Mouse (Mus musculus): Measurements from ENCODE around the gene Atp5j.

Atp5j gene

DNA sequence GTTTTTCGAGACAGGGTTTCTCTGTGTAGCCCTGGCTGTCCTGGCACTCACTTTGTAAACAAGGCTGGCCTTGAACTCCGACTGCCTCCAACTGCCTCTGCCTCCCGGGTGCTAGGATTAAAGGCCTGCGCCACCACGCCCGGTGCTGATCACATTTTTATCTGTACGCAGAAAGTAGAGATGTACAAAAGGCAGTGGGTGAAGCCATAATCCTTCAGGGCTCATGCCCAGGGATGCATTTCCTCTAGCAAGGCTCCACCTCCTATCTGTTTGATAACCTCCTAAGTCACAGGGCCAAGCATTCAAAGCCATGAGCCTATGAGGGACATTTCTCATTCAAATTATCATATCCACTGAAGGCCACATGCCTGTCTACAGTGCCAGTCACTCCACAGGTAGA, 27.6 kb downstream of the Atp5j start:
- no peak for DNase-seq (ENCODE audit: low read depth)

DNA sequence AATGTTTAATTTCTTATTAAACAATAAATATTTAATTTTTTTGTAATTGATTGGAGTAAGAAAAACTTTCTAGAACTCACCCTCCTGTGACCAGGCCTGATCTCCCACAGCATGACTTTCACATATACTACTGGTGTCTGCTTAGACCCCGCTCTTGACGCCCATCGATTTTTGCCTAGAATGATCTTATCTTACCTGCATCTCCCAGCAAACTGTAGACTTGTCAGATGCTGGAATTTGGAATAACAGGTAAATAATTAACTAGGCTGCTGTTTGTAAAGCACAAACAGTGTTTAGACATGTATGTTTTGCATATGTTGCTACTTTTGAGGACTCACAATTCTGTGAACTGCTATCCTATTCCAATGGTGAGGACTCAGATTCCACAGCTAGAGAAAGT, 29.2 kb downstream of the Atp5j start:
- DNase-seq (ENCODE audit: low read depth), result no peak

GRCm38 (mm10) chr16:84804866-84805265, 30.6 kb downstream of the Atp5j start:
- no peak for DNase-seq (ENCODE audit: low read depth)

GRCm38 (mm10) chr16:84802217-84802616, 33.2 kb downstream of the Atp5j start:
- DNase-seq (ENCODE audit: low read depth), result no peak

- no peak for DNase-seq (ENCODE audit: low read depth)
Measured at GRCm38 (mm10) chr16:84800038-84800437, 35.4 kb downstream of the Atp5j start.

GRCm38 (mm10) chr16:84796678-84797077, 38.7 kb downstream of the Atp5j start:
- no peak for DNase-seq (ENCODE audit: low read depth)

DNA sequence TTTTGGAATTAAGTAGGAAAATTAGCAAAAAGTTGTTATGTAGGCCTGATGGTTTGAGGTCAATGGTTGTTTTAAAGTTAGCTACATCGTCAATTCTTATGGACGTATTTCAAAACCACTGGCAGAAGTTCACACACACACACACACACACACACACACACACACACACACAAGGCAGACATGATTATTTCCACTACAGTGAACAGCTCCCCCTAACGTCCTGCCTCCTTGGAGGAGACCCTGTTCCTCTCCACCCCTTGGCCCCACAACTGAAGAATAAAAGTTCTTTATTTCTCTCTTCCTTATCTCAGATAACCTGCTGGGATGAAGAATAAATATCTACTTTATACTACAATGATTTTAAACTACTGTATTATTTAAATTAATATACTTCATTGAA, 40.1 kb downstream of the Atp5j start:
- no peak for DNase-seq (ENCODE audit: low read depth)

- no peak for DNase-seq (ENCODE audit: low read depth)
Measured at GRCm38 (mm10) chr16:84793401-84793800, 42.0 kb downstream of the Atp5j start.

DNA sequence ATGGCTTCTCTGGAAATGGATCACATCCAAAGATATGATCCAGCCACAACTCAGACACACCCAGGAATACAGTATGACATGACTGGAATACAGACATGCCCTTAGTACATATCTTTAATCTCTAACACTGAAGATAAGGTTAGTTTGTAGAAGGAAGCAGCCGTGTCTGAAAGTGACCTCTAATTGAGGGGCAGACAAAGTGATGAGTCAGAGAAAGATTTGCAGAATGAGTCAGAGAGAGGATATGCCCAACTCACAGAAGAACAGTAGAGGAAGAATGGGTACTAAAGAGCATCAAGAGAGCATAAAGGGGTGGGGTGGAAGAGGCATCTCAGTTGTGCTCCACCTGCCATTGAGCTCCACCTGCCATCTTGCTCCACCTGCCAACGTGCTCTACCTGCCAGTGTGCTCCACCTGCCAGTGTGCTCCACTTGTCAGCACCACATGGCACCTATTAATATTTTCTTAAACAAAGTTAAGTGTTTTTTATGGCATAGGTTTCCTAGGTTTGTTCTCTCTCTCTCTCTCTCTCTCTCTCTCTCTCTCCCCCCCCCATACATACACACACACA, 44.7 kb downstream of the Atp5j start:
- no peak for DNase-seq (ENCODE audit: low read depth)

- no peak for DNase-seq (ENCODE audit: low read depth)
Measured at GRCm38 (mm10) chr16:84784966-84785365, 50.5 kb downstream of the Atp5j start.

- no peak for DNase-seq (ENCODE audit: low read depth)
Measured at GRCm38 (mm10) chr16:84783279-84783678, 52.1 kb downstream of the Atp5j start.

DNA sequence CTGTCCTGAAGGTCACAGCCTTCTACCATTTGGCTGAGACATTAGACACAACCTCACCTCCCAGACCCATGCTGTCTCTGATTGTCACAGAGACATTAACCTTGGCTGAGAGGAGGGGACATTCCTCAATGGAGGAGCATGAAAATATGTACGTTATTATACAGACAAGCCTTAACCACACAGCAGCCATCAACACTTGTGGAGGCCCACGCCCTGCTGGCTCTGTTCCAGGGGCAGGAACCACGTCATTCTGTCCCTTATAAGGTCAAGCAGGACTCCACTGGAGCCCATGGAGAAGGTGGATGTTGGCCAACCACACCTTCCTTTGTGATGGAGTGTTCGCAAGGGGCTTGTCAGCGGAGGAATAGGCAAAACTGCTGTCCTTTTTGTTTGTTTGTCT, 55.7 kb downstream of the Atp5j start:
- DNase-seq (ENCODE audit: low read depth), result no peak

DNA sequence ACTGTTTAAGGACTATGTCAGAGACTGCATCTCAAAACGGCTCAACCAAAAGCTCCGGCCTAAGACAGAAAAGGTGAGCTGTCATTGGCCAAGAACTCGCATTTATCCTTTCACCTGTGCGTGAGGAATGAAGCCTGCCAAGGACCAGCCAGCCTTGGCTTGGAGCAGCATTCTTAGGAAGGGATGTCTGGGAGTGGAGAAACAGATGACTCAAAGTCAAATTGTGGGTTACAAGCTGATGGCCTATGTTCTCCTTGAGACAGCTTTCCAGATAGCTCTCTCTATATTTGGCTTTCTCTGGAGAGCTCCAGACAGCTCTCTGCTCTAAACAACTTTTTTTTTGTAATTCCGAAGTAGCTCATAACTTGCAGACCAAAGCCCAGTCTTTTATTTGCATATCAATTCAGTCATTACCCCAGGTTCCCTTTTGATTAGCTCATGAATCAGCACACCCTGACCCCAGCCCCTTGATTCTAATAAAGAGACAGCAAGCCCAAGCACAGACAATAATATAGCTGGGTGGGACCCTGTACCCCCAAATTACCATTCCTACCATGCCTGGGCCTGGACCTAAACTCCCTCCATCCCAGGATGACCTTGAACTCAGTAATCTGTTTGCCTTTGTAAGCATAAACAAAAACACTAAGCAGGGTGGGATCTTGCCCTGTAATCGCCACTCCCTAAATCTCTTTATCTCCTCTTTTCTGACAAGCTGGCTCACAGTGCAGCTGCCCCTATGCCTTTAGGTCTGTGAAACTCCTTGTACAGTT, 56.4 kb downstream of the Atp5j start:
- no peak for DNase-seq (ENCODE audit: low read depth)

DNA sequence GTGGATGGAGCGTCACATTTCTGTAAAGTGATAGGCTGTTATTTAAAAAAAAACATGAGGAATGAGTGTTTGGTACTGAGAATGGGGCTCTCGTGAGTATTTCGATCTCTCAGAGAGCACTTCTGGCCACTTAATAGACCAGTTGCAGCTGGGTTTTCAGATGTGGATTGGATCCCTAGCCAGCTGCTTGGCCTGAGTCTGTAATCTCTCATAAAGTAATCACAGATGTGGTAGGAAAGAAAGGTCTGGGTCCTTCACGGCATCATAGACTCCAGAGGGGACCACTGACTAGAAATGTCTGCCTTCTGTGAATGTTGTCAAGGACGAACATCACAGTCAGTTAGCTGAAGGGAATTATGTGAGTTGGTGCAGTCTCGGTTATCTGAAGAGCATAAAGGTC, 57.0 kb downstream of the Atp5j start:
- DNase-seq (ENCODE audit: low read depth), result no peak
